Mouse (Mus musculus): ENCODE measurements at regions not wholly inside any gene's neighbourhood (a gene's known extent, or its start where the extent isn't known, plus 50 kb on each side); places are given as distances from the start of the nearest gene placed in this dataset.
"Not testable (repeated sequence)": the region's sequence is repeated elsewhere in the genome, so short reads cannot be mapped to it uniquely, and the experiment has no call there.

GRCm38 (mm10) chr1:30751138-30751907 lies 122.4 kb downstream of the Phf3 start:
- DNase-seq: no peak

- DNase-seq: no peak
Observed at GRCm38 (mm10) chr1:30741955-30742354, 131.8 kb downstream of the Phf3 start.

GRCm38 (mm10) chr1:30740831-30741230 lies 132.9 kb downstream of the Phf3 start:
- peak; percentile 61 for DNase-seq

- DNase-seq: no peak
Observed at GRCm38 (mm10) chr1:30721519-30721918, 152.2 kb downstream of the Phf3 start.

- no peak for DNase-seq
Observed at GRCm38 (mm10) chr1:30720829-30721228, 152.9 kb downstream of the Phf3 start.

- no peak for DNase-seq
Observed at GRCm38 (mm10) chr1:30718578-30718977, 155.1 kb downstream of the Phf3 start.

GRCm38 (mm10) chr1:30716346-30716745 lies 157.4 kb downstream of the Phf3 start:
- DNase-seq: no peak

GRCm38 (mm10) chr1:30701116-30701515 lies 172.6 kb downstream of the Phf3 start:
- DNase-seq: no peak

- no peak for DNase-seq
Observed at GRCm38 (mm10) chr1:30700399-30701081, 173.2 kb downstream of the Phf3 start.

- DNase-seq: no peak
Observed at GRCm38 (mm10) chr1:30696342-30696741, 177.4 kb downstream of the Phf3 start.

GRCm38 (mm10) chr1:30685318-30685717 lies 188.4 kb downstream of the Phf3 start:
- DNase-seq: no peak

GRCm38 (mm10) chr1:30683889-30684288 lies 189.8 kb downstream of the Phf3 start:
- DNase-seq: no peak

- DNase-seq: no peak
Observed at GRCm38 (mm10) chr1:30639807-30640206, 233.9 kb downstream of the Phf3 start.

GRCm38 (mm10) chr1:30632760-30633159 lies 241.0 kb downstream of the Phf3 start:
- no peak for DNase-seq

- not testable (repeated sequence) for DNase-seq
Observed at GRCm38 (mm10) chr1:30627796-30628195, 245.9 kb downstream of the Phf3 start.

- no peak for DNase-seq
Observed at GRCm38 (mm10) chr1:30595122-30595730, 278.5 kb downstream of the Phf3 start.

- DNase-seq: no peak
Observed at GRCm38 (mm10) chr1:30594036-30594435, 279.7 kb downstream of the Phf3 start.

- DNase-seq: no peak
Observed at GRCm38 (mm10) chr1:30590721-30591120, 283.0 kb downstream of the Phf3 start.

GRCm38 (mm10) chr1:30588885-30589284 lies 284.8 kb downstream of the Phf3 start:
- no peak for DNase-seq

GRCm38 (mm10) chr1:30588336-30588735 lies 285.4 kb downstream of the Phf3 start:
- DNase-seq: no peak

- DNase-seq: peak; percentile 51
Observed at GRCm38 (mm10) chr1:30584806-30585205, 288.9 kb downstream of the Phf3 start.

- DNase-seq: no peak
Observed at GRCm38 (mm10) chr1:30583860-30584259, 289.9 kb downstream of the Phf3 start.

GRCm38 (mm10) chr1:30564757-30565156 lies 309.0 kb downstream of the Phf3 start:
- no peak for DNase-seq

- DNase-seq: not testable (repeated sequence)
Observed at GRCm38 (mm10) chr1:30548761-30549160, 325.0 kb downstream of the Phf3 start.

All from right cerebral cortex, postnatal 4 days (tissue).